Mouse (Mus musculus): ENCODE results near the gene Gm44805. TPM values are rescaled to one million over a fixed set of nuclear protein-coding genes. Genes with fewer than 3 reads are reported as not detected.

Gene Gm44805
- polyA plus RNA-seq (2015; fragmentation: Nextera tagmentation; extraction: Ambion mirVana) = not detected in 2 replicates

- no peak within 1 kb of the TSS for H3K27ac ChIP-seq (replicated peaks)
- H3K27me3 ChIP-seq = no peaks in the 10 kb centered on the region
- 63% methylated on average over 8 of the region's 8 CpGs for WGBS
- no peaks in the 10 kb centered on the region for H3K4me1 ChIP-seq (replicated peaks)
- H3K4me3 ChIP-seq = no peak within 1 kb of the TSS
- H3K4me2 ChIP-seq = no peak within 1 kb of the TSS
- H3K9ac ChIP-seq = no peak within 1 kb of the TSS
- H3K9me3 ChIP-seq = no peaks in the 10 kb centered on the region
- ATAC-seq (ENCODE audit: low read depth) = no peak
- no peaks in the 10 kb centered on the region for H3K36me3 ChIP-seq
Measured at GRCm38 (mm10) chr7:19681202-19681694, at the start of gene Gm44805, which contains the start of gene Apoc4. TSS of gene Gm44805 (minus strand) at chr7:19681423. TSS of gene Apoc4 (minus strand) at chr7:19681479.

GRCm38 (mm10) chr7:19726541-19726940 lies 45.3 kb upstream of the Gm44805 start:
- Histone ChIP-seq H3K4me1 (replicated peaks) (no peaks in the 10 kb centered on the region), H3K9ac (no peak overlapping the region), H3K36me3 (peaks cover 96% of the 10 kb centered on the region), H3K4me3 (no peak overlapping the region), H3K27me3 (no peaks in the 10 kb centered on the region), H3K27ac (replicated peaks) (no peak overlapping the region), H3K9me3 (no peaks in the 10 kb centered on the region), H3K4me2 (no peak overlapping the region)
- 92% methylated on average over 4 of the region's 4 CpGs for WGBS
- no peak for ATAC-seq (ENCODE audit: low read depth)

GRCm38 (mm10) chr7:19724167-19724566 lies 42.9 kb upstream of the Gm44805 start:
- H3K36me3 ChIP-seq = peaks cover 84% of the 10 kb centered on the region
- no peak for ATAC-seq (ENCODE audit: low read depth)
- no peak overlapping the region for H3K9ac ChIP-seq
- no peaks in the 10 kb centered on the region for H3K4me1 ChIP-seq (replicated peaks)
- H3K4me2 ChIP-seq = no peak overlapping the region
- H3K9me3 ChIP-seq = peaks cover 12% of the 10 kb centered on the region
- H3K27ac ChIP-seq (replicated peaks) = no peak overlapping the region
- H3K4me3 ChIP-seq = no peak overlapping the region
- 93% methylated on average over 12 of the region's 12 CpGs for WGBS
- no peaks in the 10 kb centered on the region for H3K27me3 ChIP-seq

- Histone ChIP-seq H3K4me2 (no peak overlapping the region), H3K27ac (replicated peaks) (no peak overlapping the region), H3K36me3 (peaks cover 70% of the 10 kb centered on the region), H3K4me3 (no peak overlapping the region), H3K9ac (no peak overlapping the region), H3K9me3 (peaks cover 12% of the 10 kb centered on the region), H3K27me3 (no peaks in the 10 kb centered on the region), H3K4me1 (replicated peaks) (no peaks in the 10 kb centered on the region)
- 92% methylated on average over 6 of the region's 6 CpGs for WGBS
- ATAC-seq (ENCODE audit: low read depth) = no peak
Measured at GRCm38 (mm10) chr7:19722754-19723195, 41.6 kb upstream of the Gm44805 start.

GRCm38 (mm10) chr7:19719200-19719599 lies 38.0 kb upstream of the Gm44805 start:
- 89% methylated on average over 4 of the region's 4 CpGs for WGBS
- Histone ChIP-seq H3K27me3 (no peaks in the 10 kb centered on the region), H3K9me3 (peaks cover 12% of the 10 kb centered on the region), H3K4me2 (no peak overlapping the region), H3K9ac (no peak overlapping the region), H3K27ac (replicated peaks) (no peak overlapping the region), H3K4me3 (no peak overlapping the region), H3K4me1 (replicated peaks) (peaks cover 16% of the 10 kb centered on the region), H3K36me3 (peaks cover 41% of the 10 kb centered on the region)
- ATAC-seq (ENCODE audit: low read depth) = no peak

GRCm38 (mm10) chr7:19718297-19718952 lies 37.2 kb upstream of the Gm44805 start:
- H3K27me3 ChIP-seq = no peaks in the 10 kb centered on the region
- no peak overlapping the region for H3K4me2 ChIP-seq
- no peak overlapping the region for H3K4me3 ChIP-seq
- H3K9me3 ChIP-seq = peaks cover 12% of the 10 kb centered on the region
- H3K36me3 ChIP-seq = peaks cover 36% of the 10 kb centered on the region
- no peak overlapping the region for H3K27ac ChIP-seq (replicated peaks)
- no peak for ATAC-seq (ENCODE audit: low read depth)
- H3K9ac ChIP-seq = no peak overlapping the region
- peaks cover 24% of the 10 kb centered on the region for H3K4me1 ChIP-seq (replicated peaks)
- 96% methylated on average over 5 of the region's 5 CpGs for WGBS

- no peak overlapping the region for H3K4me3 ChIP-seq
- no peak for ATAC-seq (ENCODE audit: low read depth)
- H3K36me3 ChIP-seq = peaks cover 33% of the 10 kb centered on the region
- no peak overlapping the region for H3K9ac ChIP-seq
- H3K27me3 ChIP-seq = no peaks in the 10 kb centered on the region
- H3K9me3 ChIP-seq = peaks cover 12% of the 10 kb centered on the region
- H3K4me1 ChIP-seq (replicated peaks) = peaks cover 24% of the 10 kb centered on the region
- no peak overlapping the region for H3K4me2 ChIP-seq
- H3K27ac ChIP-seq (replicated peaks) = no peak overlapping the region; the same call in 1 of the 2 replicates
- WGBS = 88% methylated on average over 4 of the region's 4 CpGs
Measured at GRCm38 (mm10) chr7:19717346-19717745, 36.1 kb upstream of the Gm44805 start.

- Histone ChIP-seq H3K27ac (replicated peaks) (peak overlapping the region; percentile 82), H3K9me3 (peaks cover 12% of the 10 kb centered on the region), H3K4me1 (replicated peaks) (peaks cover 24% of the 10 kb centered on the region), H3K4me3 (0 out of 2 replicates have a peak overlapping the region, but pooled peaks have one; percentile 31), H3K9ac (peak overlapping the region; percentile 60), H3K4me2 (peak overlapping the region; percentile 55), H3K36me3 (peaks cover 35% of the 10 kb centered on the region), H3K27me3 (no peaks in the 10 kb centered on the region)
- 95% methylated on average over 2 of the region's 2 CpGs for WGBS
- no peak for ATAC-seq (ENCODE audit: low read depth)
Measured at GRCm38 (mm10) chr7:19716822-19717221, 35.6 kb upstream of the Gm44805 start.

- Histone ChIP-seq H3K4me1 (replicated peaks) (peaks cover 24% of the 10 kb centered on the region), H3K9me3 (peaks cover 9% of the 10 kb centered on the region), H3K27me3 (no peaks in the 10 kb centered on the region), H3K27ac (replicated peaks) (peak overlapping the region; percentile 82), H3K4me2 (peak overlapping the region; percentile 55), H3K9ac (peak overlapping the region; percentile 60), H3K36me3 (peaks cover 36% of the 10 kb centered on the region), H3K4me3 (peak overlapping the region; percentile 31)
- 6% methylated on average over 18 of the region's 18 CpGs for WGBS
- no peak for ATAC-seq (ENCODE audit: low read depth)
Measured at GRCm38 (mm10) chr7:19716055-19716682, 34.9 kb upstream of the Gm44805 start.

- under 1% methylated on average over 59 of the region's 59 CpGs for WGBS
- Histone ChIP-seq H3K4me1 (replicated peaks) (peaks cover 24% of the 10 kb centered on the region), H3K9ac (peak within 1 kb of the TSS; percentile 97), H3K27ac (replicated peaks) (peak within 1 kb of the TSS; percentile 84), H3K9me3 (0 out of 2 replicates have a peak, but pooled peaks cover 1% of the 10 kb centered on the region), H3K36me3 (peaks cover 34% of the 10 kb centered on the region), H3K27me3 (no peaks in the 10 kb centered on the region), H3K4me2 (peak within 1 kb of the TSS; percentile 98), H3K4me3 (peak within 1 kb of the TSS; percentile 98)
- peak; percentile 99 for ATAC-seq (ENCODE audit: low read depth)
Measured at GRCm38 (mm10) chr7:19715239-19716054, 34.2 kb upstream of the Gm44805 start, which contains the start of gene Tomm40. TSS of gene Tomm40 (minus strand) at chr7:19715438.

GRCm38 (mm10) chr7:19714836-19715235 lies 33.6 kb upstream of the Gm44805 start:
- Histone ChIP-seq H3K27ac (replicated peaks) (peak overlapping the region; percentile 84), H3K27me3 (no peaks in the 10 kb centered on the region), H3K9ac (peak overlapping the region; percentile 97), H3K4me3 (peak overlapping the region; percentile 98), H3K4me1 (replicated peaks) (peaks cover 24% of the 10 kb centered on the region), H3K9me3 (no peaks in the 10 kb centered on the region), H3K36me3 (peaks cover 38% of the 10 kb centered on the region), H3K4me2 (peak overlapping the region; percentile 98)
- ATAC-seq (ENCODE audit: low read depth) = no peak
- under 1% methylated on average over 39 of the region's 39 CpGs for WGBS
